Mouse (Mus musculus): ENCODE measurements at regions not wholly inside any gene's neighbourhood (a gene's known extent, or its start where the extent isn't known, plus 50 kb on each side); places are given as distances from the start of the nearest gene placed in this dataset.

DNA sequence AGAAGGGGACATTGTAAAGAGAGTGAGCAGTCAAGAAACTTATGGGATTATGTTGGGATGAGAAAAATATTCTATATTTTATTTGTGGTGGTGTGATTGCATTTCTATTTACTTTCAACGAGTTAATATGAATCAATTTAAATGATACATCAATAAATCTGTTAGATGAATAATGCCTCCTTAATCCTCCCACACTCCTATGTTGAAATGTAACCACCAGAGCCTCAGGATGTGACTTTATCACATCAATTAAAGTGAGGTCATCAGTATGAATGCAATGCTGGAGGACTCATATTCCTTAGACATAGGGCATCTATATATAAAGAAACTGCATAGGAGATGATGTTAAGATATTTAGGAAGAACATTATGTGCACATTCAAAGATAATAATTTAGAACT is 1195.3 kb upstream of the Cited2 start:
- Histone ChIP-seq H3K9ac (no peak overlapping the region), H3K4me1 (no peaks in the 10 kb centered on the region), H3K9me3 (replicated peaks) (no peaks in the 10 kb centered on the region), H3K4me3 (no peak overlapping the region), H3K27me3 (no peaks in the 10 kb centered on the region), H3K36me3 (ENCODE audit: poor library complexity, severe bottlenecking) (no peaks in the 10 kb centered on the region), H3K27ac (no peak overlapping the region), H3K4me2 (no peak overlapping the region)
- 76% methylated on average over 1 of the region's 1 CpGs for WGBS
- no peak for ATAC-seq

DNA sequence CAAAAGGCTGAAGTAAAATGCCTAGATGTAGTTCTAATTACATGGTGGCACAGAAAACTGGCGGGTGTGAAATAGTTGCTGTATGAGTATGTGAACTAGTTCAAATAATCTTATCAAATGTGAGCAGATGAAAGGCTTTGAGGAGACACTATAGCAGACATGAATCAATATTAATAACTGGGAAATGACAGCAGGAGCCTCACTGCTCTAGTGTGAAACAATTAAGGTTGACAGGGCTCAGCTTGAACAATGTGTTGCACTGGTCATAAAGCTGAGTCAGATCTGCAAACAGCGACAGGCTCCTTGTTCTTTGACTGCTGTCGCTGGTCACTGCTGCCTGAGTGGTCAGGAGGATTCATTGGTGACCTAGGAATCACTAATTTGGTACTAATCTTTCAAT is 1185.4 kb upstream of the Cited2 start:
- Histone ChIP-seq H3K27ac (no peak overlapping the region), H3K9me3 (replicated peaks) (no peaks in the 10 kb centered on the region), H3K27me3 (no peaks in the 10 kb centered on the region), H3K4me3 (no peak overlapping the region), H3K9ac (no peak overlapping the region), H3K4me2 (no peak overlapping the region), H3K36me3 (ENCODE audit: poor library complexity, severe bottlenecking) (no peaks in the 10 kb centered on the region), H3K4me1 (no peaks in the 10 kb centered on the region)
- no peak for ATAC-seq
- WGBS: 58% methylated on average over 3 of the region's 3 CpGs

DNA sequence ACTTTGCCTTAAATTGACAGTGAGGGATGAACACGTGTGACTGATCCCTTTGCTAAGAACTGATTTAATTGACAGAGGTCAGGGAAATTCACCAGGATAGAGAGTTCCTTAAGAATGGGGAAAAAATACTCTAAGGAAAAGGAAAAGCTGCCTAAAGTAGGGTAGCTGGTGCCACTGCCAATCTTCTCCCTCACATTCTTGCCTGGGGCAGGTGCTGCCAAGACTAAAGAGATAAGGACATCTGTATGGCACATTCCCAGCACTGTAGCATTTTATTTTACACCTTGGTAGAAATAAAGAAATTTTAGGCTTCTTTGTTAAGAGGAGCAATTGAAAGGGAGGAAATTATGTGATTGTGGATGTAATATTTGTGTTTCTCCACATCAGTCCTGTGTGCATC is 1184.6 kb upstream of the Cited2 start:
- Histone ChIP-seq H3K4me3 (no peak overlapping the region), H3K9me3 (replicated peaks) (no peaks in the 10 kb centered on the region), H3K27me3 (no peaks in the 10 kb centered on the region), H3K4me1 (no peaks in the 10 kb centered on the region), H3K36me3 (ENCODE audit: poor library complexity, severe bottlenecking) (no peaks in the 10 kb centered on the region), H3K27ac (no peak overlapping the region), H3K4me2 (no peak overlapping the region), H3K9ac (no peak overlapping the region)
- WGBS: 39% methylated on average over 1 of the region's 1 CpGs
- ATAC-seq: no peak

DNA sequence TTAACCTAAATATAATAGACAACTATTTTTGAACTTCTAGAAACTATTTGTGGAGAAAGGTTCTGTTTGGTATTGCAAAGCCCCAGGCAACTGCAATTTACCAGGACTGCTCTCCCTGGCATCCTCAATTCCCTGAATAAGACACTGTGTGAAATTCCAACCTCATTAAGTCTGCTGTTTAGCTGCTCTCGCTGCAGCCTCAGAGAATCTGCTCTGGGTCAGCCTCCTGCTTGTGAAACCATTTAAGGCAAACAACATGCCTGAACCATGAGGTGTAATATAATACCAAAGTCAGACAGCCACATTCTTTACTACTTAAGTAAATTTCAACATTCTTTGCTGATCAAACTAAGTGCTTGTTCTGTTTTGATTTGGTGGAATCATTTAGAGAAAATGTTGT is 1177.6 kb upstream of the Cited2 start:
- Histone ChIP-seq H3K4me3 (no peak overlapping the region), H3K9me3 (replicated peaks) (no peaks in the 10 kb centered on the region), H3K4me1 (no peaks in the 10 kb centered on the region), H3K9ac (no peak overlapping the region), H3K4me2 (no peak overlapping the region), H3K36me3 (ENCODE audit: poor library complexity, severe bottlenecking) (no peaks in the 10 kb centered on the region), H3K27me3 (no peaks in the 10 kb centered on the region), H3K27ac (no peak overlapping the region)
- ATAC-seq: no peak
- WGBS: 0% methylated on average over 1 of the region's 1 CpGs

DNA sequence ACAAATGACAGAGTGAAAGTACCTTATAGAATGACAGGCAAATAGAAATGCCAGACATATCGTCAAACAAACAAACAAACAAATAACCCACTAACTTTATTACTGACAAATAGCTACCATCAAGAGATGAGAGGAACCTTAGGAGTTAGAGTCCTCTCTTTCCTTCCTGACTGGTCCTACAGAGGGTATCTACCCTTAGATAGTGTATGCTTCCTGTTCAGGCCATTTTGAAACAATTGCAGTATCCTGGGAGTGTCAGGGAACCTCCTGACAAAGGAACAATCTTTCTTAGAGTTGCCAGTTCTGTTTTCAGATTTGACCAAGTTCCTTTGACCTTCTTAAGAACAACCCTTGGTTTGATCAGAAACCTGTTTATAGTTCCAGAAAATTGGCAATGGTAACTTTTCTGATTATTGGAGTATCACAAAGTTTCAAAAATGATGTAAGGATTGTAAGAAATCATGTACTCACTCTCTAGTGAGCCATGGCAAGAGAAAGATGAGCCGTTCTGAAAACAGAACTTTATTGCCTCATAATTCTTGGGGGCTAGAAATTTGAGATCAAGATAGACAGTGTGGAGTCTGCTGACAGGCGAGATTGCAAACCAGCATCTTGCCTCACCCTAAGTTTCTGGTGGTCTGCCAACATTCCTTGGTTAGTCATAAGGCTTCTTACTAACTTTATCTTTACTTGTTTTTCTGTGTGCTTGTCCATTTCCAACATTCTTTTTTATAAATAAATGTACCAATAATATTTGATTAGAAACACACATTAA is 1170.0 kb upstream of the Cited2 start:
- Histone ChIP-seq H3K4me1 (no peaks in the 10 kb centered on the region), H3K27ac (no peak overlapping the region), H3K4me2 (no peak overlapping the region), H3K36me3 (ENCODE audit: poor library complexity, severe bottlenecking) (no peaks in the 10 kb centered on the region), H3K27me3 (no peaks in the 10 kb centered on the region), H3K4me3 (no peak overlapping the region), H3K9me3 (replicated peaks) (no peaks in the 10 kb centered on the region), H3K9ac (no peak overlapping the region)
- 85% methylated on average over 3 of the region's 3 CpGs for WGBS
- ATAC-seq: no peak

DNA sequence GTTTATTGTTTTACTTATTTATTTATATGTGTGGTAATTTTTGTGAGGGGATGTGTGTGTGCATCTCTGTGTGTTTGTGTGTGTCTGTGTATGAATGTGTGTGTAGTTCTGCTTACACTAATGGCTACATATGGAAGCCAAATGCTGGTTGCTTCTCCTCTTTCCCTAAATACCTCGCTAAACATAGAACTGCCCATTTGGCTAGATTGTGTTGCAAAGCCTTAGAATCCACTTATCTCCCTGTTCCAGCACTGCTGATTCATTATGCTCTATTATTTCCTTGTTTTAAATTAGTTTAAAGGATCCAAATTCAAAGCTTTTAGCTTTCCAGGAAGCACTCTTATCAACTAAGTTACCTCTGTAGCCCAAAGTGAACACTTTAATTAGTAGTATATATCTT is 1148.5 kb upstream of the Cited2 start:
- no peak overlapping the region for H3K27ac ChIP-seq
- no peak overlapping the region for H3K4me3 ChIP-seq
- H3K36me3 ChIP-seq (ENCODE audit: poor library complexity, severe bottlenecking): no peaks in the 10 kb centered on the region
- H3K27me3 ChIP-seq: no peaks in the 10 kb centered on the region
- no peak overlapping the region for H3K4me2 ChIP-seq
- no peak overlapping the region for H3K9ac ChIP-seq
- no peaks in the 10 kb centered on the region for H3K4me1 ChIP-seq
- no peaks in the 10 kb centered on the region for H3K9me3 ChIP-seq (replicated peaks)
- ATAC-seq: no peak
- WGBS: 71% methylated on average over 1 of the region's 1 CpGs

DNA sequence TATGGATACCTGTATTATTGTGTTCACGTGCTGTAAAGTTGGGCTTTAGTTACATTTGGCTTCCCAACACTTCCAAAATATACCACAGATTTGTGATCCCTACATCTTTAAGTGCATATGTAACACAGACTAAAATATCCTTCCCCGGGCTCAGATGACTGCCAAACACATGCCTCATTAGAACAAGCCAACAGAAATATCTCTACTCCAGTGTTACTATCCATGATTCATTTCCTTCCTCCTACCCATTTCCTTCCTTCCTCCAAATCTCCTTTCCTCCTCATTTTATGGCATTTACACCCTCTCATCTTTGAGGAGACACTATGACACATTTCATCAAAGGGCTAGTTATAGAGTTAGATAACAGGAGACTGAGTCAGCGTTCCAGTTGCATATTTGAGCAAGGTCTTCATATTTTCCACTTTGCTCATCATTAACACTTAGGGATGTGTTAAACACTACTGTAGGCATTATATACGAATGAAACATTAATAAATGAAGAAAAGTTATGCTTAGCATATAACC is 1144.4 kb upstream of the Cited2 start:
- no peak overlapping the region for H3K4me3 ChIP-seq
- 89% methylated on average over 4 of the region's 4 CpGs for WGBS
- H3K27ac ChIP-seq: no peak overlapping the region
- no peaks in the 10 kb centered on the region for H3K27me3 ChIP-seq
- H3K9ac ChIP-seq: no peak overlapping the region
- no peaks in the 10 kb centered on the region for H3K36me3 ChIP-seq (ENCODE audit: poor library complexity, severe bottlenecking)
- no peak overlapping the region for H3K4me2 ChIP-seq
- H3K9me3 ChIP-seq (replicated peaks): no peaks in the 10 kb centered on the region
- H3K4me1 ChIP-seq: no peaks in the 10 kb centered on the region
- no peak for ATAC-seq

DNA sequence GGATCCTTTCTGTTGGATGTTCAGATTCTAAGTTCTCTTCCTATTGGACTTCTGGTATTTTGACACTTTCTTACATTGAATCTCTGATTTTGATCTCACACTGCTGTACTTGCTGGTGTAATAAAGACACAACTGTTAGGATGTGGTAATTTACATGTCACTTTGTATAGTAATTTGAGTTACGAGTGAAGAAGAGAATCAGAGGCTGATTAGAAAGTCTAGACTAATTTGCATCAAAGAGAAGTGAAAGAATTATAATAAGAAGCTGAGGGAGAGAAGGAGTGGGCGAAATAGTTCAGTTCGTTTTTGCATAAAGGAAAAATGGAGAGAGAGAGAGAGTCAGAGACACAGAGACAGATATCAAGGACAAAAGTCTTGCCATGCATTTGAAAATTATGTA is 1142.8 kb upstream of the Cited2 start:
- no peak overlapping the region for H3K27ac ChIP-seq
- peak; percentile 57; the same call in 1 of the 2 replicates for ATAC-seq
- 42% methylated on average over 3 of the region's 3 CpGs for WGBS

DNA sequence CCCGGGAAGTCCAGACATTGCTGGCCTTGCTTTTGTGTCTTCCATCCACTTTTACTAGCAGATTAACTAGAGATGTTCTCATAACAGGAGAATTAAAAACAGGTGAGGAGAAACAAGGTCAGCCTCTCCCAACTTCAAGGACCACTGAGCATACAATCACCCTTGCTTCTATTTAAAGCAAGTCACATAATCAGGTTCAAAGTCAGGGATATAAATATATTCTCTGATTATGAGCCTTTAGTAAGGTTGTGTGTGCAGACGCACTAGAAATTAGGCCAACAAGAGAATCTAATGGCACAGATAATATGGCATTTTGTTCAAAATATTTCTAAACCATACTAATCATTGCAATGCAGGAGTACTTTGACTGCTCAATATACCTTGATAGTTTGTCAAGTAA is 1134.2 kb upstream of the Cited2 start:
- Histone ChIP-seq H3K27ac (no peak overlapping the region), H3K27me3 (no peaks in the 10 kb centered on the region), H3K9ac (no peak overlapping the region), H3K4me1 (no peaks in the 10 kb centered on the region), H3K4me2 (no peak overlapping the region), H3K36me3 (ENCODE audit: poor library complexity, severe bottlenecking) (no peaks in the 10 kb centered on the region), H3K4me3 (no peak overlapping the region), H3K9me3 (replicated peaks) (no peaks in the 10 kb centered on the region)
- no peak for ATAC-seq
- 85% methylated on average over 2 of the region's 2 CpGs for WGBS

More for the DNA sequence above, 1142.8 kb upstream of the Cited2 start:
- Histone ChIP-seq H3K27me3 (no peaks in the 10 kb centered on the region), H3K9ac (no peak overlapping the region), H3K4me1 (no peaks in the 10 kb centered on the region), H3K9me3 (replicated peaks) (no peaks in the 10 kb centered on the region), H3K4me3 (no peak overlapping the region), H3K4me2 (no peak overlapping the region), H3K36me3 (ENCODE audit: poor library complexity, severe bottlenecking) (no peaks in the 10 kb centered on the region)

DNA sequence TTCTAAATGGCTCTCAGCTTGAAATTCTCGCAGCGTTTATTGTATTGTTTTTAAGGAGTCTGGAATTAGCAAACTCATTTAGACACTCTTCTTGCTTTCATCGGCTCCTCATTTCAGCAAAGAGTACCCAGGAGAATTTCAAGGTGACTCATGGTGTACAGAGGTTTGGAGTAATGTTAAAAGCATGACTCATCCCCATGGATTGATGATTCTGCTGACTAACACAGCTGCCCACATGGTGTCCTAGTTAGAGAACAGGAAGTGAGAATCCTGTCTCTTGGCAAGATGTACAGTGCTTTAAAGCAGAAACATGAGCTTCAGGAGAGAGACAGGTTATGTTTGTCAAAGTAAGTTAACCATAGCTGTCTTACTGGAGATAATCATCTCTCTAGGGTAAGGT is 1133.6 kb upstream of the Cited2 start:
- Histone ChIP-seq H3K36me3 (ENCODE audit: poor library complexity, severe bottlenecking) (no peaks in the 10 kb centered on the region), H3K4me1 (no peaks in the 10 kb centered on the region), H3K4me2 (no peak overlapping the region), H3K9ac (no peak overlapping the region), H3K27ac (no peak overlapping the region), H3K27me3 (no peaks in the 10 kb centered on the region), H3K9me3 (replicated peaks) (no peaks in the 10 kb centered on the region), H3K4me3 (no peak overlapping the region)
- ATAC-seq: no peak
- WGBS: 85% methylated on average over 3 of the region's 3 CpGs

DNA sequence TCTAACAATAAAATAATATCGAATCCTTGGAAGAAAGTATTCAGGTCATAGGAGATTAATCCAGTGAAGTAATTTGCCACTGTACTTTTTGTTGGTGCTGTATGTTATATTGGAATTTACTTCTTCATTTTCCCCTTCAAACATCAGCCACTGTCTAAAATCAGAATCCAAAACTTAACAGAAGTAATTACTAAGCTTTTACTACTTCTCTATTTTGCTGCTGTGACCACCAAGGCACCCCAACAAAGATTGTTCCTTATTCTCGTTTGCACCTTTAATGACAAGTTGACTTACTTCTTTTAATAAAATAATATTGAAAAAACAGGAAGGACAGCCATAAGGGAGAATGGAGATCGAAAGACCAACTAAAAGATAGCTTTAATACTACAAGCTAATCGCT is 1130.1 kb upstream of the Cited2 start:
- Histone ChIP-seq H3K4me1 (no peaks in the 10 kb centered on the region), H3K9ac (no peak overlapping the region), H3K27me3 (no peaks in the 10 kb centered on the region), H3K4me2 (no peak overlapping the region), H3K4me3 (no peak overlapping the region), H3K9me3 (replicated peaks) (no peaks in the 10 kb centered on the region), H3K27ac (no peak overlapping the region), H3K36me3 (ENCODE audit: poor library complexity, severe bottlenecking) (no peaks in the 10 kb centered on the region)
- 92% methylated on average over 4 of the region's 4 CpGs for WGBS
- no peak for ATAC-seq

DNA sequence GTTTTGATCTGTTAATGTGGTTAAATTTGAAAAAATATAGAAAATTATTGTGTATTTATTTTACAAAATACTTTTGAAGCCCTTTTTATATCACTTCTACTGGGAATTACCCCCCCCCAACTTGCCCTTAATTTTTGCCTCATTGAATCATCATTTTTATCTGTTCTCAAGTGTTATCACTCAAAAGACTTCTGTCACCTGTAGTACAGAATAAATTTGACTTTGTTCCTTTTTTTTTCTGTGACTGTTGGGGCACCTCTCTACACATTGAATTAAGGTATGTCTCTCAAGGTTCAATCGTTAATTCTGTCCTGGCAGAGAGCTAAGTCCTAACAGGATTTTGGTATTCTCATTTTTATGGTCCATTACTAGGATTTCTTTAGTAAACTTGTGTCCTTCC is 1123.0 kb upstream of the Cited2 start:
- H3K9me3 ChIP-seq (replicated peaks): no peaks in the 10 kb centered on the region
- H3K27me3 ChIP-seq: no peaks in the 10 kb centered on the region
- no peak overlapping the region for H3K9ac ChIP-seq
- H3K36me3 ChIP-seq (ENCODE audit: poor library complexity, severe bottlenecking): no peaks in the 10 kb centered on the region
- H3K4me3 ChIP-seq: no peak overlapping the region
- ATAC-seq: no peak
- no peak overlapping the region for H3K27ac ChIP-seq
- H3K4me1 ChIP-seq: no peaks in the 10 kb centered on the region
- WGBS: 92% methylated on average over 1 of the region's 1 CpGs
- H3K4me2 ChIP-seq: no peak overlapping the region
